Mouse (Mus musculus): ENCODE data around the gene Cuedc2.

Gene Cuedc2

GRCm38 (mm10) chr19:46338942-46339286, 412 bp upstream of the Cuedc2 start:
- no peak for DNase-seq

GRCm38 (mm10) chr19:46337719-46338330, 677 bp downstream of the Cuedc2 start:
- DNase-seq: no peak

- DNase-seq: peak; percentile 85
Measured at GRCm38 (mm10) chr19:46333906-46334305, 4.6 kb downstream of the Cuedc2 start.

- peak; percentile 62 for DNase-seq
Measured at GRCm38 (mm10) chr19:46332721-46333339, 5.7 kb downstream of the Cuedc2 start.

- peak; percentile 46 for DNase-seq
Measured at GRCm38 (mm10) chr19:46331936-46332335, 6.6 kb downstream of the Cuedc2 start.

GRCm38 (mm10) chr19:46331326-46331725, 7.2 kb downstream of the Cuedc2 start:
- DNase-seq: peak; percentile 67

- peak; percentile 70 for DNase-seq
Measured at GRCm38 (mm10) chr19:46330696-46331095, 7.8 kb downstream of the Cuedc2 start.

- DNase-seq: peak; percentile 88
Measured at GRCm38 (mm10) chr19:46329951-46330350, 8.6 kb downstream of the Cuedc2 start.

GRCm38 (mm10) chr19:46329031-46329641, 9.4 kb downstream of the Cuedc2 start:
- peak; percentile 80 for DNase-seq

- peak; percentile 98 for DNase-seq
Measured at GRCm38 (mm10) chr19:46328081-46329030, 10.1 kb downstream of the Cuedc2 start, which contains the start of gene Fbxl15. Gene Fbxl15, plus strand, starts transcription at chr19:46328184.

GRCm38 (mm10) chr19:46327531-46328064, 10.9 kb downstream of the Cuedc2 start:
- no peak for DNase-seq

- peak; percentile 87 for DNase-seq
Measured at GRCm38 (mm10) chr19:46326756-46327305, 11.7 kb downstream of the Cuedc2 start, which contains the start of gene Psd. Gene Psd, minus strand, starts transcription at chr19:46327156.

GRCm38 (mm10) chr19:46326019-46326755, 12.3 kb downstream of the Cuedc2 start:
- peak; percentile 84 for DNase-seq

GRCm38 (mm10) chr19:46324918-46325317, 13.6 kb downstream of the Cuedc2 start:
- peak; percentile 66 for DNase-seq

GRCm38 (mm10) chr19:46324366-46324765, 14.1 kb downstream of the Cuedc2 start:
- DNase-seq: peak; percentile 63

- peak; percentile 58 for DNase-seq
Measured at GRCm38 (mm10) chr19:46323716-46324115, 14.8 kb downstream of the Cuedc2 start.

GRCm38 (mm10) chr19:46322996-46323572, 15.4 kb downstream of the Cuedc2 start:
- DNase-seq: peak; percentile 75

- DNase-seq: peak; percentile 75
Measured at GRCm38 (mm10) chr19:46322144-46322995, 16.1 kb downstream of the Cuedc2 start.

- DNase-seq: peak; percentile 89
Measured at GRCm38 (mm10) chr19:46321101-46321943, 17.2 kb downstream of the Cuedc2 start.

Measured in cerebellum, adult 9-11 months (tissue).